Mouse (Mus musculus) myocyte (in vitro differentiated cells): ENCODE data around the gene Plekhg6.

Source experiments
- MYOD1 ChIP-seq, 3 experiments: IDR thresholded peaks; one replicate each; pipeline ENCODE4 v1.6.1; 2011; ENCODE audit warnings: control low read depth in 2 of 3, low read depth in 2 of 3, mild to moderate bottlenecking in 2 of 3, moderate library complexity in 1 of 3; ENCODE audit not compliant: insufficient read length in 2 of 3, control insufficient read depth in 1 of 3
- POLR2A ChIP-seq: IDR thresholded peaks from one replicate; pipeline ENCODE4 v1.6.1; 2011; ENCODE audit warnings: low read depth, mild to moderate bottlenecking, control low read depth, moderate library complexity; ENCODE audit not compliant: insufficient read length

DNA sequence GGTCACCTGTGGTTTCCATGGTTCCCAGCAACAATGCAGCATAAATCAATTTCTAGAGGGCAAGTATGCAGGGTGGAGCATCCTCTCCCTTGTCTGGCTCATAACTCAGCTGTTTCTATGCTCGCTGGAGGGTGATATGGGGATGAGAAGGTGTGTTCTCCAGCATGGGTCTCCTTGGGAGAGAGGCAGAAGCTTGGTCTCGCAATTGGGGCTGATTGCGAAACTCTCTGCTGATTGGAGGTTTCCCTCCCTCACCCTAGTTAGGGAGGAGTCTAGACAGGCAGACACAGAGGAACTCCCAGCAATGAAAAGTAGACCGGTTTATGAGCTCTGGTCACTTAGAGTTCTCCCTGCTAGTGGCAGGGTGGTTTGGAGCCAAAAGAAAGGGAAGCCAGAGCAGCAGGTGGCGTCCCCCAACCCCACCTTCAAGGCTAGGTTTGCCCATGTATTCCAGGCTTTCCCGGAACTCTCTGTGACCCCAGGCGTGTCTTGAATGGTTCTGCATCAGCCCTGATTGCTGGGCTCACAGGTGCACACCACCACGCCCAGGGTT is 30.5 kb upstream of the Plekhg6 start:
- TF ChIP-seq POLR2A, result no peak
- TF ChIP-seq MYOD1 (IDR thresholded peaks at IDR 0.05; ENCODE audit: control insufficient read depth in 1 of 3, insufficient read length in 2 of 3, low read depth in 2 of 3), result no peak
